Mouse (Mus musculus): ENCODE measurements at regions not wholly inside any gene's neighbourhood (a gene's known extent, or its start where the extent isn't known, plus 50 kb on each side); places are given as distances from the start of the nearest gene placed in this dataset.

DNA sequence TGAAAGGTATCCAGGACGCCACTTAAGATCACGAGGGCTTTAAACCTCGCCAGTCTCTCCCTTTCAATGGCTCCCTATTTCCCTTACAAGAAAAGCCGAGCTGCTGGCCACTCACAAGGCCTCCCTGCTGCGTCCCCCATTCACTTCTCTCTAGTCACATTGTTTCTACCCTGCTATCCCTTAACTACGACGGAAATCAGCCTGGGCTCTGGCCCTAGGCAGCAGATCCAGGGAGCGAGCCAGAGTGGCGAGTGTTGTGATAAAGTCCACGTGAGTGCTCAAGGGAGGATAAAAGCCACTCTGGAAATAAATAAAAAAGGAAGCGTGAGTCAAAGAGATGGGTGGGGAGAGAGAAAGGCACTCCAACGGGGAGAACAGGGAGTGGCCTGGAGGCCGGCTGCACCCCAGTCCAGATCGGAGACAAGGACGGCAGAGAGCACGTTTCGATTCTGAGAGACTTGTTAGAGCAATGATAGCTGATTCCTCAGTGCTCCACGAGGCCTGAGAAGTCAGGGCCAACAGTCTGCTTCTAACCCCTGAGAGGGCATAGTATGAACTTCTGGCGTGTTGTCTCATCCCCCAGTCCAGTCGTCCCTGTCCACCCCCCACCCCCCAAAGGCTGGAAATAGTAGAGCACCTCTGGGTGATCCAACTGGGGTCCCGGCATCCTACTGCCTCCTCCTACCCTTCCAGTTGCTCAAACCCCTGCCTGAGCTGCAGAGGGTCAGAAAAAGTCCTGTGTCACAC lies 84.8 kb upstream of the Calm2 start:
- DNase-seq (ENCODE audit: low read depth, low spot score) = no peak

DNA sequence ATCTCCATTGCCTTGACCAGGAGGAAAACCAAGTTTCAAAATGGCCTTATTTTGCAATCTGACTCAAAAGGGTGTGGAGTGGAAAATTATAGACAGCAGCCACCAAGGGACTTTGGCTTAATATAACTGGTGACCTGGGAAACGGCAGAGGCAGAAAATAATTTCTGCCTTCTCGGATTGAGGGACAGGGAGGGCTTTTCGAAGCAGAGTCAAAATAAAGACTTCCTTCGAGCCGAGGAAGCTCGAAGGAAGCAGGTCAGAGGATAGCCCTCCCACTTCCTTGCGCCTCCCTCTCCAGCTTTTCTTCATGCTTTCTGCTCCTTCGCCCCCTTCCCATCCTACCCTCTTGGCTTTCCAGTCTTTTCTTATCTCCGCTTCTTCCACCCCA lies 85.4 kb upstream of the Calm2 start:
- DNase-seq (ENCODE audit: low read depth, low spot score) = no peak

DNA sequence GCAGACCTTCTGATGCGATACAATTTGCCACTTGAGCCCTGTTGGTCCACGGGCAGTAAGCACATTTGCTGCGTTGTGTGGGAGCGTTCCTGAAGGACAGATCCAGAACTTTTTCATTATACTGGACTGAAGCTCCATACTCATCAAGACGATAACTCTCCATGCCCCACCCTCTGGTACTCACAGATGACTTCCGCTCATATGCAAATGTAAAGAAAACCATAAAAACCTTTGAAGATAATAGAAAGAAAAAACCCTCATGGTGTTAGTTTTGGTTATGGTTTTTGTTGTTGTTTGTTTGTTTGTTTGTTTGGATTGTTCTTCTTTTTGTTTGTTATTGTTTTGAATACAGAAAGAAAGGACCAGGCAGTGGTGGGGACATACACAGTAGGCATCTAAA lies 86.0 kb upstream of the Calm2 start:
- no peak for DNase-seq (ENCODE audit: low read depth, low spot score)

DNA sequence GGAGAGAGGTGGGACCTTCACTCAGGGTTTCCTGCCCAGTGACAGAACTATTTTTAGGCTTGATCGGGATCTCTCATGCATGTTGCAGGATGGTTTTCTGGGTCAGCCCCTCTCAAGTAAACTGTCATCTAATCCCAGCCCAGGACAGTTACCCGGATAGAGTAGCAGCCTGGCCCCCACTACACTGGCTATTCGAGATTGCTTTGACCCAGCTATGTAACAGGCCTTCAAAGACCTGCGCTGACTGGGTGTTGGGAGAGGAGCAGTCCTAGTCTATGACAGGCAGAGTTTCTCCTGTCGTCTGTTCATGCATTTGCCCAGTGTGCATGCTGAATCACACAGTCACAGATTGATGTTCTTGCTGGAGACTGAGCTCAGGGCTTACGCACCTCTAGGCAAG lies 86.2 kb upstream of the Epcam start:
- DNase-seq (ENCODE audit: low read depth, low spot score) = no peak

DNA sequence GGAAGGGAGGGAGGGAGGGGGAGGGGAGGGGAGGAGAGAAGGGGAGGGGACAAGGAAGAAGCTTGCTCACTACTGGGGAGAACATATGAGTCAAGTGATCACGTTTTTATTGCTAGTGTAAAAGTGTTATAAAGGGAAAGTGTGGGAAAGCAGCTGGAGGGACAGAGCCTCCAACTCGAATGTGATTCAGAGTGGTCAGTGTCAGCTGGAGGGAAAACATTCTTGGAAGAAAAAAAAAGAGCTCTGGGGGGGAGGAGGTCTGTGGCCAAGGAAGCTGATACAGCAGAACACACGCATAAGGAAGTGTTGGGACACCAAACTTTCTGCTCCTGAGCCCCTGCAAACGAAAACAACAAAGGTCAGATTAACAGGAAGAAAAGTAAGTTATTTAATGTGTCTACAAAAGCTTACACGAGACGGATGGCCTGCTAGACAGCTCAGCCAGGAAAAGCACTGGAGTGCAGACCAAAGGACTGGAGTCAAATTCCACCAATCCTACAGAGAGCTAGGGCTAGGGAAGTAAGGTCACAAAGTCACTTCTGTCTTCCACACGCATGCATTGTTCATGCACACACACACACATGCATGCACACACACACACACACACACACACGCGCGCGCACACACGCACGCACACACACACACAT lies 85.1 kb upstream of the Epcam start:
- DNase-seq (ENCODE audit: low read depth, low spot score) = no peak

DNA sequence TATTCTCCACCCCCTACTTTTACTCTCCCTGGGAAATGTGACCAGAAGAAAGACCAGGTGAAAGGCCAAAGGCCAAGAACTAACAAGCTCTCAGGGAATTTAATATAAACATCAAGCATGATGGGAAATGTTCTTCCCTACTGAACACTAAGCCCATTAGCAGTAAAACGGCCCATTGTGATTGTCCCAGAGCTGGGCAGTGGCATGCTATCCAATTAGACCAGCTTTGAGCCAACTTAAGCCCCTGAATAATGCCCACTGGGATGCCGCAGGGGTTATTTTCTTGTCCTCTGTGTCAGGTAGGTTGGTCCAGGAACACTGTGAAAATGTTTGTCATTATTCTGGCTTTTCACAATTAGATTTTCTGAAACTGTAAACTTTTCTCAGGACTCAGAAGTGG lies 81.2 kb upstream of the Epcam start:
- no peak for DNase-seq (ENCODE audit: low read depth, low spot score)

DNA sequence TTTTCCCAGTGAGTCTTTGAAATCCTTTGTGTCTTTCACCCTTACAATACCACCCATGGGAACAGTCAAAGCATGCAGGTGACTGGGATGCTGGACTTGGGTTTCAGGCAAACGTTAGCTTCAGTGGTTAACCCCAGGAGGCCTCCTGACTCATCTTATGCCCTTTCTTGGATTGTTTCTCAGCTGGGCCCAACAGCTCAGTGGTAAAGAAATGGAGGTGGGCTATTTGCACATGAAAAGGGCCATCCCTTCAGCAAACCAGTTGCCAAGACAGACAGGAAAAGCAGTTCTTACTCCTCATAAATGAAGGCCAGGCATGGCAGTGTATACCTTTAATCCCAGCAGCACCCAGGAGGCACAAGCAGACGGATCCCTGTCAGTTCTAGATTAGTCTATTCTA lies 77.4 kb upstream of the Epcam start:
- no peak for DNase-seq (ENCODE audit: low read depth, low spot score)

DNA sequence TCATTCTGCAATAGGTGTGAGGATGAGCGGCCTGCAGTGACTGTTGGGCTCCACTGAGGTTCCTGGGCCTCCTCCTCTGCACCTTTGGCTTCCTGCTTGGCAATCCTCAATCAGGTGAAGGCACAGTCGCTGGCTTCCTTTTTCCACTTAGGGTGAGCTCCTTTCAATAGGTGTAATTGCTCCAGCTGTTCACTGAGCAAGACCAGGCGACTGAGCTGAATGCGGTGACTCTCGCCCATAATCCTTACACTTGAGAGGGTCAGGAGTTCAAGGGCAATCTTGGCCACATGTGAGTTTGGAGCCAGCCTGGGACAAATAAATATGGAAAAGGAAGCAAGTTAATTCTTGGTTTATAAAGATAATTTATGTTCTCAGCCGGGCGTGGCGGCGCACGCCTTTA lies 76.1 kb upstream of the Epcam start:
- DNase-seq (ENCODE audit: low read depth, low spot score) = no peak

DNA sequence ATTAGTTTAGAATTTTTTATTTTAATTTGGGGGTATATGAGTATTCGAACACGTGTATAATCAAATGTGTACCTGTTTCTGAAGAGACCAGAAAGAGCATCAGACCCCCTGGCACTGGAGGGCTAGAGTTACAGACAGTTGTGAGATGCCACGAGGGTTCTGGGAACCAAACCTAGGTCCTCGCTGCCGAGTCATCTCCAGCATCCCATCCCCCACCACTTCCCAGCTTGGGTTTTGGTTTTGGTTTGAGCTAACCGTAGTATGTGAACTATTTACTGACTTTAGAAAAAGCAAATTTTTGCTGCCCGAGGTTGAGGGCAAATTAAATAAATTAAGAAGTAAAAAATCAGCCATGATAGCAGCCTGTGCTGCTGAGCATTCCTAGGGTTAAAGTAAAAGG lies 74.9 kb upstream of the Epcam start:
- no peak for DNase-seq (ENCODE audit: low read depth, low spot score)

DNA sequence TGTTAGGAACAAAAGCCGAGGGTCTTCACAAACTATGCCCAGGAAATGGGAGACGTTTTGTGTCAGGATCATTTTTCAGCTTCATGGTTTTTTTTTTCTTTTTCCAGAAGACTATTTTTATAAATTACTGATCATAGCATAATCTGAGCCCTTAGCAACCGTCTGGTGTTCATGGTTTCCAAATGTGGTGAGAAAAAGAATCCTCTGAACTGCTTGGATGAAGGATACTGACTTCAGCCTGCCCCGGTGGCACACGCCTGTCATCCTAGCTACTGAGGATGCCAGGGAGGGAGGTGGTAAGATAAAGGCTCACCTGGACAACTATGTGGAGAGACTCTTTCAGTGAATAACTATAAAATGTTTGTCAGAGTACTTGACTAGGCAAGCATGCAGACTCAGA lies 72.4 kb upstream of the Epcam start:
- no peak for DNase-seq (ENCODE audit: low read depth, low spot score)

DNA sequence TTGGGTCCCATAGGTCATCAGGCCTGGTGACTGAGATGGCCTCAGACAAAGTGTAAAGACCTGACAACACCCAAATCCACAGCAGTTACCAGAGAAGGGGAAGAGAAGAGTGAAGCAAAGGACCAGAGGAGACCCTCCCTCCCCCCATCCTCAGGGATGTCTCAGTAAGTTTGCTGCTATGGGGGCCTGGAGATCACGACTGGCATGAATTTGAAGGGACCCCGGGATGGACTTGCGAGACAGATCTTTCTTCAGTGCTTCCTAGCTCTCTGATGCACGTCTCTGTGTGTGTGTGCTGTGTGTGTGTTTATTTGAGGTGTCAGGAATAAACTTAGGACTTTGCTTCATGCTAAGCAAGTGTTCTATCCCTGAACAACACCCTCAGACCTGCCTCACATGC lies 70.1 kb upstream of the Epcam start:
- DNase-seq (ENCODE audit: low read depth, low spot score) = no peak

DNA sequence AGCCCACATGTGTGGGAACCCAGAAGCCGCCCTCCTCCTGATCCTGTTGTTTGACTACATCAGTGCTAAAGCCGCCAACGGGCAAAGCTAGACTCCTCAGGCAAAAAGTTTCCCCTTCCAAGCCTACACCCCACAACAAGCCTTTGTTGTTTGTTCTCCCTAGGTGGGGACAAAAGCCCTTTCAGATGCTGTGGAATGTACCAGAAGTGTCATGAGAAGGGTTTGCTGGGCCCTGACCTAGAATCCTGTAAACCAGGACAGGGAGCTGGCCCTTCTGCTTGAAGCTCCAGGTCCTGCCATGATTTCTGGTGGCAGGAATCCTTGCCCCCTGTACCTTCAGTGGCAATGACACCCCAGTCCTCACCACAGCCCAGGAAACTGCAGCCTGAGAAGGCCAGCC lies 69.5 kb upstream of the Epcam start:
- no peak for DNase-seq (ENCODE audit: low read depth, low spot score)

DNA sequence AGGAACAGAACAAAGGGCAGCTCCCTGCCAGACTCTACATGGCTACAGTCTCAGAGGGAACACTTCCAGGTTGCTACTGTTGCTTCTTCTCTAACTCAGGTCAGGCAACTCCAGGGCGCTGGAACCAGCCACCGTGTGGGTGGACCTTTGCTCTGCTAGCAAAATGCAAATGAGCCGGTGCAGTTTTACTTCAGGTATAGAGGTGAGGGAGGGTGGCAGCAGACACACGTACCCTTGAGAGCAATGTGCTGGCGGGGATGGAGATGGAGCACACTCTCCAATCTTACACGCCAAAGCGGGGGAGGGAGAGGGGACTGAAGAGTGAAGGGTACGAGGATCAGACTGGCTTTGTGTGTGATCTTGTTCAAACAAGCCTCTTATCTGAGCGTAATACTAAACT lies 68.8 kb upstream of the Epcam start:
- no peak for DNase-seq (ENCODE audit: low read depth, low spot score)

DNA sequence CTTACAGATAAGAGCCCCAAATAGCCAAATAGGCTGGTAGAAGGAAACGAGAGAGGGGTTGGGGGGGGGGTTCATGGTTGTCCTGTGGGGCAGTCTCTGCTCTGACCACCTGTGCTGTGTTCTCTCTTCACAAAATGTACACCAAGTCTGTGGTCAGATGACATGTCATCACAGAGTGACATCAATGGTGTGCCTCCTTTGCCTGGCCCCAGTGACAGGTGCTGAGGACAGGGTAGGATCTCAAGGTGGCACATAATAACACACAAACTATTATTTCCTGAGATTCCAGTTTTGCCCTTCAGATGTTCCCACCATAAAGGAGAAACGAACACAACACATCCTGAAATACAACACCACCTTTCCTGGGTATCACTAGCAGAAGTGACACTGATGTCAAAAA lies 68.3 kb upstream of the Epcam start:
- no peak for DNase-seq (ENCODE audit: low read depth, low spot score)

DNA sequence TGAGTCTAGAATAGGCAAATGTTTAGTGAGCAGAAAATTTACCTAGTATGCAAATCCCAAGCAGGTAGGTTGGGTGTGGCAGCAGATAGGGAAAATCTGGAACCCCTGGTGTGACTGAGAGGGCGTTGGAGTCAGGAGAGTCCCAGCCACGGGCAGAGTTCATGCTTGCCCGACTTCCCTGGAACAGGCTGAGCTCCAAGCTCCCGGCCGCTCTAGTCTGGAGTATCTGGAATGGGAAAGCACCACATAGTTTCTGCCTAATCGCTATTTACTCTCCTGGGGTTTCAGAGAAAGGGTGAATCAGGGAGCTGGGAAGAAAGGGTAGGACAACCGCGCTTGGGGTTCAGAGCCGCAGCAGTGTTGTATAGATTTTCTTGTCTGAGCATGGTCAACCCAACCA lies 65.8 kb upstream of the Epcam start:
- DNase-seq (ENCODE audit: low read depth, low spot score) = no peak

DNA sequence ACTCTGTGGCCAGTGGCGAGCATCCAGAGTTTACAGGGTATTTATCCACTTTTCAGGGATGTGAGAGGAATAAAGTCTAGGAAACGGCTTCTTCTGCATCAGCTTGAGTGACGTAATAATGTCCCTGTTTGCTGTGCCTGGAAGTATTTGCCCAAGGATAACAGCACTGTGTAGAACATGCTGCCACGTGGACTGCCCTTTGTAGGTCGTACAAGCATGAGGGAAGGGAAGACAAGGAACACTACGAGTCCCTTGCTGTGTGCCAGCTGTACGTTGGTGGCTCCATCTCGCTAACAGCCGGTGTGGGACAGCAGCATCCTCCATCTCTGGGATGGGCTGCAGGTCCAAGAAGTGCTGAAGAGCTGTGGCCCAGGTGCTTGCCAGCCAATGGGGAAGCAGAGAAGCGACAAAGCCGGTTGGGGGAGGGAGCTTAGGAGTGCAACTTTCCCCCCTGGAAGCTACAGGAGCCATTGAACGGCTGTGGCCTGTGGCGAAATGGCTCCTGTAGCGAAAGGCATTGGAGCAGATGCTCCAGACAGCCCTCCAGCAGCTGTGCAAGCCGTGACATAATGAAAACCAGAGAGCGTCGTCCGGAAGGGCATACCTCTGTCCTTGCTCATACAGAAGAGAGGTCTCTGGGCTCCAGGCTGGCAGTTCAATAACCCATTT lies 65.0 kb upstream of the Epcam start:
- DNase-seq (ENCODE audit: low read depth, low spot score) = no peak

DNA sequence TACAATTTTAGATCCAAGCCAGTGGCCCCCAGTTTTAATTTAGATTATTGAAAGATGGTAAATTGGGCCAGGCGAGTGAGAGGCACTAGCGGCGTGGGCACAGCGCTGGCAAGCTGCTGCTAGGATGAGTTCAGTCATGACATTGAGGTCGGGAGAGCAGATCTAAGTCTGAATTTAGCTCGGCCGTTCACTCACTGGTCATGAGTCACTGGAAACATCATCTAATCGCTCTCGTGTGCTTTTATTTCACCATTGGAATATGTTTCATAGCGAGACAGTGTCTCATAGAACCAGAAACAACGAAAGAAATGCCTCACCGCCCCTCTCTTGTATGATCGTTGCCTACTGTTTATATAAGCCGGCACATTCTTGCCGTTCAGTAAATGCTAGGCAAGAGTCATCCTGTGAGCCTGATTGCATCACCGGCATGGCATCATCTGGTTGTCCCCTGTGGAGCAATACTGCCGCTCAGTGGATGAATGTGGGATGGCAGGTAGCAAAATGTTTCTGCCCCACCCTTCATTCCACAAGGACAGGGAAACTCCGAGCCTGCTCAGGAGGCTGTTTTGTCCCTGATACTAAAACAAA lies 64.3 kb upstream of the Epcam start:
- DNase-seq (ENCODE audit: low read depth, low spot score) = peak; percentile 84

DNA sequence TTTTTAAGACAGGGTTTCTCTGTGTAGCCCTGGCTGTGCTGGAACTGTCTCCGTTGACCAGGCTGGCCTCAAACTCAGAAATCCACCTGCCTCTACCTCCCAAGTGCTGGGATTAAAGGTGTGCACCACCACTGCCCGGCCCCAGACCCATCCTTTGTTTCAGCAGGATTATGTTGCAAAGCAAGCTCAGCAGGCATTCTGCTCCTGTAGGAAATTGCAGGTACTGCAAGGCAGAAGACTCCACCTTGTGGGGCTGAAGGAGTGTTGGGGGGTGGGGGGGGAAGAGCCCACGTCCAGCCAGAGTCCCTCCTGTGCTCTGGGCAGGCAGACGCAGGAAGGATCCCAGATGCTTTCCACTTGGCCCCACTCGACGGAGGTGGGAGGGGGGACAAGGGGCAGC lies 52.2 kb upstream of the Epcam start:
- no peak for DNase-seq (ENCODE audit: low read depth, low spot score)

DNA sequence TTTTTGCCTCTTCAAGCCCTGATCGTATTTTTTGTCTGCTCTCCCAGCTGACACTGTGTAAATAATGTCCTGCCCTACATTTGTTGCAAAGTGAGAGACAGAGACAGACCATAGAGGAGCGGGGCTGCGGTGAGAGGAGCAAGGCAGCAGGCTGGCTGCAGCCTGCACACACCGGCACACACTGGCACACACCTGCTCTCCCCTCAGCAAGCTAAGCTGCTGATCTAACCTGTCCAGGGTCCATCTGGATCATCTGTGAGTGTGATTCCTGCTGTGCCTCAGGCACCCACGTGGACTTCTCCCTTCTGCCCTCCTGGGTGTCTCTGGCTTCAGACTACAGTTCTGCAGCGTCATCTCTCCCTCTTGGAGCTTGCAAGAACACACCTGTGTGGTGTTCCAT lies 50.4 kb upstream of the Epcam start:
- DNase-seq (ENCODE audit: low read depth, low spot score) = no peak
